Mouse (Mus musculus) hindbrain, embryonic 10.5 days (tissue): ENCODE measurements around the gene Amigo1. TPM values are rescaled to one million over a fixed set of nuclear protein-coding genes. Genes with fewer than 3 reads are reported as not detected.

Source experiments
- DNase-seq: peaks from one replicate; pipeline ENCODE4 v3.0.0-alpha.2; 2017; ENCODE audit warnings: low spot score
- H3K27ac ChIP-seq: fragments of 300-500 bp; sonication (generic); 2 replicates; pipeline ENCODE4 v1.5.1; 2016; ENCODE audit warnings: mild to moderate bottlenecking, moderate library complexity
- H3K27me3 ChIP-seq: fragments of 300-500 bp; sonication (generic); 2 replicates; pipeline ENCODE4 v1.6.1; 2016; ENCODE audit warnings: mild to moderate bottlenecking; ENCODE audit not compliant: poor library complexity, insufficient read depth, severe bottlenecking
- H3K36me3 ChIP-seq: fragments of 300-500 bp; sonication (generic); 2 replicates; pipeline ENCODE4 v1.6.1; 2016; ENCODE audit warnings: mild to moderate bottlenecking, moderate library complexity
- H3K4me1 ChIP-seq: fragments of 300-500 bp; sonication (generic); replicated peaks from 2 replicates; pipeline ENCODE4 v1.6.1; 2016; ENCODE audit warnings: mild to moderate bottlenecking
- H3K4me3 ChIP-seq: fragments of 300-500 bp; sonication (generic); 2 replicates; pipeline ENCODE4 v1.5.1; 2016; ENCODE audit warnings: mild to moderate bottlenecking, moderate library complexity
- H3K9me3 ChIP-seq: fragments of 300-500 bp; sonication (generic); 2 replicates; pipeline ENCODE4 v1.6.1; 2016; ENCODE audit warnings: mild to moderate bottlenecking, moderate library complexity
- WGBS: fragments of 180-500 bp; shearing (Covaris S2); methylation state at CpG from one replicate; pipeline ENCODE4 v1.1.7; 2016; 5-methylcytosine and 5-hydroxymethylcytosine counted together
- polyA plus RNA-seq: library from polyadenylated mRNA; unstranded; fragments of >200 nt; fragmentation: Nextera tagmentation; extraction: Ambion mirVana; gene quantifications from 2 replicates; pipeline ENCODE4 v1.2.1, GENCODE M21; 2016

The Amigo1 gene
- polyA plus RNA-seq, 1 experiment from 2014 or later, result 5.8 TPM

GRCm38 (mm10) chr3:108165532-108166315 is 20.4 kb upstream of the Amigo1 start:
- H3K36me3 ChIP-seq, result no peaks in the 10 kb centered on the region
- DNase-seq, result peak; percentile 59
- H3K27ac ChIP-seq, result peak overlapping the region; percentile 84
- peak overlapping the region; percentile 29 for H3K4me3 ChIP-seq
- 18% methylated on average over 10 of the region's 10 CpGs for whole genome bisulfite sequencing
- H3K4me1 ChIP-seq, result peaks cover 55% of the 10 kb centered on the region
- no peaks in the 10 kb centered on the region for H3K9me3 ChIP-seq
- peaks cover 14% of the 10 kb centered on the region for H3K27me3 ChIP-seq

- H3K9me3 ChIP-seq, result no peaks in the 10 kb centered on the region
- H3K27ac ChIP-seq, result peak overlapping the region; percentile 84
- peaks cover 55% of the 10 kb centered on the region for H3K4me1 ChIP-seq
- H3K27me3 ChIP-seq, result peaks cover 14% of the 10 kb centered on the region
- H3K36me3 ChIP-seq, result no peaks in the 10 kb centered on the region
- peak overlapping the region; percentile 11; the same call in 1 of the 2 replicates for H3K4me3 ChIP-seq
- WGBS, result 8% methylated on average over 9 of the region's 11 CpGs
- peak; percentile 83 for DNase-seq
Measured at GRCm38 (mm10) chr3:108166486-108167211, 19.5 kb upstream of the Amigo1 start.

GRCm38 (mm10) chr3:108167499-108167898 is 18.6 kb upstream of the Amigo1 start:
- Histone ChIP-seq H3K27ac (peak overlapping the region; percentile 84), H3K27me3 (peaks cover 14% of the 10 kb centered on the region), H3K4me1 (peaks cover 55% of the 10 kb centered on the region), H3K4me3 (0 out of 2 replicates have a peak overlapping the region, but pooled peaks have one; percentile 9), H3K36me3 (no peaks in the 10 kb centered on the region), H3K9me3 (no peaks in the 10 kb centered on the region)
- WGBS, result 35% methylated on average over 14 of the region's 14 CpGs
- peak; percentile 40 for DNase-seq

GRCm38 (mm10) chr3:108169199-108169598 is 16.9 kb upstream of the Amigo1 start:
- Histone ChIP-seq H3K36me3 (no peaks in the 10 kb centered on the region), H3K9me3 (no peaks in the 10 kb centered on the region), H3K27me3 (peaks cover 14% of the 10 kb centered on the region), H3K4me3 (no peak overlapping the region), H3K27ac (peak overlapping the region; percentile 84), H3K4me1 (peaks cover 60% of the 10 kb centered on the region)
- DNase-seq, result no peak
- 41% methylated on average over 3 of the region's 3 CpGs for whole genome bisulfite sequencing

- peaks cover 22% of the 10 kb centered on the region for H3K4me1 ChIP-seq
- peak overlapping the region; percentile 79 for H3K27ac ChIP-seq
- H3K36me3 ChIP-seq, result no peaks in the 10 kb centered on the region
- no peaks in the 10 kb centered on the region for H3K9me3 ChIP-seq
- DNase-seq, result no peak
- H3K4me3 ChIP-seq, result peak overlapping the region; percentile 21; the same call in 1 of the 2 replicates
- 40% methylated on average over 14 of the region's 14 CpGs for WGBS
- no peaks in the 10 kb centered on the region for H3K27me3 ChIP-seq
Measured at GRCm38 (mm10) chr3:108174672-108175531, 11.2 kb upstream of the Amigo1 start.

GRCm38 (mm10) chr3:108178756-108179715 is 7.1 kb upstream of the Amigo1 start:
- Histone ChIP-seq H3K27ac (no peak overlapping the region), H3K4me3 (no peak overlapping the region), H3K36me3 (no peaks in the 10 kb centered on the region), H3K4me1 (peaks cover 18% of the 10 kb centered on the region), H3K9me3 (no peaks in the 10 kb centered on the region), H3K27me3 (0 out of 2 replicates have a peak, but pooled peaks cover 4% of the 10 kb centered on the region)
- DNase-seq, result no peak
- WGBS, result 87% methylated on average over 7 of the region's 7 CpGs

- no peak for DNase-seq
Measured at GRCm38 (mm10) chr3:108180514-108180913, 5.6 kb upstream of the Amigo1 start.

GRCm38 (mm10) chr3:108184742-108185141 is 1.4 kb upstream of the Amigo1 start:
- H3K27me3 ChIP-seq, result peaks cover 37% of the 10 kb centered on the region
- H3K36me3 ChIP-seq, result peaks cover 12% of the 10 kb centered on the region
- DNase-seq, result no peak
- 78% methylated on average over 3 of the region's 3 CpGs for WGBS
- H3K4me1 ChIP-seq, result peaks cover 37% of the 10 kb centered on the region
- no peaks in the 10 kb centered on the region for H3K9me3 ChIP-seq
- no peak overlapping the region for H3K27ac ChIP-seq
- no peak overlapping the region for H3K4me3 ChIP-seq

More at GRCm38 (mm10) chr3:108180514-108180913, 5.6 kb upstream of the Amigo1 start:
- no peaks in the 10 kb centered on the region for H3K9me3 ChIP-seq
- 45% methylated on average over 2 of the region's 2 CpGs for WGBS
- H3K27ac ChIP-seq, result no peak overlapping the region
- H3K27me3 ChIP-seq, result peaks cover 18% of the 10 kb centered on the region
- no peak overlapping the region for H3K4me3 ChIP-seq
- peaks cover 7% of the 10 kb centered on the region for H3K4me1 ChIP-seq
- no peaks in the 10 kb centered on the region for H3K36me3 ChIP-seq

GRCm38 (mm10) chr3:108185460-108186097 is 556 bp upstream of the Amigo1 start:
- Histone ChIP-seq H3K27me3 (peaks cover 37% of the 10 kb centered on the region), H3K9me3 (no peaks in the 10 kb centered on the region), H3K4me1 (peaks cover 40% of the 10 kb centered on the region), H3K4me3 (peak overlapping the region; percentile 84), H3K27ac (peak overlapping the region; percentile 90), H3K36me3 (peaks cover 12% of the 10 kb centered on the region)
- no peak for DNase-seq
- WGBS, result 4% methylated on average over 16 of the region's 16 CpGs

- Histone ChIP-seq H3K27me3 (peaks cover 37% of the 10 kb centered on the region), H3K36me3 (peaks cover 12% of the 10 kb centered on the region), H3K4me1 (peaks cover 41% of the 10 kb centered on the region), H3K4me3 (peak overlapping the region; percentile 84), H3K27ac (peak overlapping the region; percentile 90; the same call in 1 of the 2 replicates), H3K9me3 (no peaks in the 10 kb centered on the region)
- DNase-seq, result no peak
- WGBS, result 57% methylated on average over 20 of the region's 20 CpGs
Measured at GRCm38 (mm10) chr3:108187111-108187795, 1.1 kb downstream of the Amigo1 start.
